Mouse (Mus musculus) limb, embryonic 12.5 days (tissue): ENCODE results near the gene Atxn10. TPM values are rescaled to one million over a fixed set of nuclear protein-coding genes. Genes with fewer than 3 reads are reported as not detected.
"Not testable (repeated sequence)": the region's sequence is repeated elsewhere in the genome, so short reads cannot be mapped to it uniquely, and the experiment has no call there.

Experiments
- ATAC-seq: fragments of 200-750 bp; cut with Nextera tagmentation; 2 replicates; pipeline ENCODE4 v1.8.0; 2017; ENCODE audit warnings: low read depth, moderate TSS enrichment; ENCODE audit not compliant: insufficient number of reproducible peaks, insufficient read depth, low FRiP score, low TSS enrichment
- H3K27ac ChIP-seq: fragments of 300-500 bp; sonication (generic); 2 replicates; pipeline ENCODE4 v1.5.1; 2016; ENCODE audit warnings: mild to moderate bottlenecking, moderate library complexity
- H3K27me3 ChIP-seq: fragments of 300-500 bp; sonication (generic); 2 replicates; pipeline ENCODE4 v1.6.1; 2016; ENCODE audit warnings: mild to moderate bottlenecking, moderate library complexity
- H3K36me3 ChIP-seq: fragments of 300-500 bp; sonication (generic); 2 replicates; pipeline ENCODE4 v1.6.1; 2016; ENCODE audit warnings: mild to moderate bottlenecking, moderate library complexity
- H3K4me1 ChIP-seq: fragments of 300-500 bp; sonication (generic); replicated peaks from 2 replicates; pipeline ENCODE4 v1.6.1; 2016
- H3K4me2 ChIP-seq: fragments of 300-500 bp; sonication (generic); 2 replicates; pipeline ENCODE4 v1.6.1; 2016; ENCODE audit warnings: mild to moderate bottlenecking, moderate library complexity
- H3K4me3 ChIP-seq: fragments of 300-500 bp; sonication (generic); replicated peaks from 2 replicates; pipeline ENCODE4 v1.5.1; 2016; ENCODE audit warnings: mild to moderate bottlenecking
- H3K9ac ChIP-seq: fragments of 300-500 bp; sonication (generic); replicated peaks from 2 replicates; pipeline ENCODE4 v1.6.1; 2016; ENCODE audit warnings: mild to moderate bottlenecking, moderate library complexity
- H3K9me3 ChIP-seq: fragments of 300-500 bp; sonication (generic); 2 replicates; pipeline ENCODE4 v1.6.1; 2016; ENCODE audit warnings: mild to moderate bottlenecking, moderate library complexity
- WGBS: fragments of 180-500 bp; shearing (Covaris S2); methylation state at CpG from one replicate; pipeline ENCODE4 v1.1.7; 2016; 5-methylcytosine and 5-hydroxymethylcytosine counted together
- polyA plus RNA-seq: library from polyadenylated mRNA; unstranded; fragments of >200 nt; fragmentation: Nextera tagmentation; extraction: Ambion mirVana; gene quantifications from 2 replicates; pipeline ENCODE4 v1.2.1, GENCODE M21; 2016

Atxn10 gene
- polyA plus RNA-seq, 1 experiment from 2014 or later = 320 TPM

DNA sequence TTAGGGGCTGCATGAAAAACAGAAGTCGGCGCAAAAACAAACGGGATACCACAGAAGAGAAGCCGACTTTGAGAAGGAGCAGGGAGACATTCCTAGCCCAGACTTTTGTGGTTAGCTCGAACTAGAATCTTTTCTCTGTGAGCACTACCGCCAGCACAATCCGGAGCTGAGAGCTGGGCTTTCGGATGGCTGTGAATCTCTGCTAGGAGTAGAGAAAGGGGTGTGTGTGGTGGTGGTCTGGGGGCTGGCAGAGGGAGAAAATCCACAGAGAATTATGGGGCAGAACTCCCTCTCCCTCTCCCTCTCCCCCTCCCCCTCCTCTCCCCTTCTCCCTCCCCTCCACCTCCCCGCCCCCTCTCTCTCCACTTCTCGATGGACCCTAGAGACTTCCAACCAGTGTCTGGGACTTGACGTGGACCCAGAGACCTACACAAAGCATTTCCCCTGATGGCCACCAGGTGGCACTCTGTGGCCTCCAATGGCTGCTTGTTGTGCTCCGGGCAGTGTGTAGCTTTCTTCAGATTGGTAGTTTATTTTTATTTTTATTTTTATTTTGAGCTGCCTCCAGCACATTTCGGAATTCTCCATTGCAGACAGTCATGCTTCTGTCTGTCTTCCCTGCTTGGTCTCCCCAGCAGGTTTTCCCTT is 20.5 kb upstream of the Atxn10 start:
- WGBS = 45% methylated on average over 11 of the region's 13 CpGs
- no peaks in the 10 kb centered on the region for H3K9me3 ChIP-seq
- no peaks in the 10 kb centered on the region for H3K4me1 ChIP-seq
- peaks cover 20% of the 10 kb centered on the region for H3K27me3 ChIP-seq
- no peak overlapping the region for H3K4me2 ChIP-seq
- H3K36me3 ChIP-seq = no peaks in the 10 kb centered on the region
- H3K9ac ChIP-seq = no peak overlapping the region
- H3K4me3 ChIP-seq = no peak overlapping the region
- H3K27ac ChIP-seq = no peak overlapping the region
- peak; percentile 42; the same call in 1 of the 2 replicates for ATAC-seq

DNA sequence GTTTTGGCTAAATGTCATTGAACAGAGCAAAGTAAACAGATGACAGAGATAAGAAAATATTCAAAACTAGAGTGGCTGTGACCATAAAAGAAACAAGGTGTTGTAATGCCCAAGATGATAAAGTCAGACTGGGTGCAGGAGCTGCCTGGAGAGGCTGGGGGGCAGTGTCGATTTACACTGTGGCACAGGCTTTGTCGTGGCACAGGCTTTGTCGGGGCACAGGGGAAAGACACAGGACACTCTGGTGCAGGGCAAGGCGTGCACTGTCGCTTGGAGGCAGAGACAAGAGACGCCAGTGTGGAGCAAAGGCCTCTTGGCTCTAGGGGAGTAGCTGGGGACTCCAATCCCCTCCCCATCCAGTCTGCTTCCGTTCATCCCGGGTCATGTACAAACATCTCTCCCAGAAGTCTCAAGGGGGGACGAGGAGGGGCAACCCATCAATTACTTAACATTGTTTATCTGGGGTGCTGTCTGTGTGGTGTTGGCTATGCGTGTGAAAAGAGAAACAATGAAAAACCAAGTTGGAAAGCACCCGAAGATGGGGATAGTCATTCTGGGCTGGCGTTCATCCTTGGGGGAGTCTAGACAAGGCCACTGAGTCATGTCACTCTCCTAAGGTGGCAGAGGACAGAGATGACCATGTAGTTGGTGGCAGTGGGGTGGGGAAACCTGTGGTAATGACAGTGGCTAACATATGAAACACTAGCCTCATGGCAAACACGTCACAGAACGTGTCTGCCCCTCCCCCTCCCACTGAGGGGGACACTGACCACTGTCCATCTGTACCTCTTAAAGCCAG is 19.5 kb upstream of the Atxn10 start:
- Histone ChIP-seq H3K27me3 (peaks cover 20% of the 10 kb centered on the region), H3K9me3 (no peaks in the 10 kb centered on the region), H3K4me2 (no peak overlapping the region), H3K27ac (no peak overlapping the region), H3K4me1 (no peaks in the 10 kb centered on the region), H3K4me3 (no peak overlapping the region), H3K9ac (no peak overlapping the region), H3K36me3 (no peaks in the 10 kb centered on the region)
- WGBS = 58% methylated on average over 14 of the region's 14 CpGs
- no peak for ATAC-seq

DNA sequence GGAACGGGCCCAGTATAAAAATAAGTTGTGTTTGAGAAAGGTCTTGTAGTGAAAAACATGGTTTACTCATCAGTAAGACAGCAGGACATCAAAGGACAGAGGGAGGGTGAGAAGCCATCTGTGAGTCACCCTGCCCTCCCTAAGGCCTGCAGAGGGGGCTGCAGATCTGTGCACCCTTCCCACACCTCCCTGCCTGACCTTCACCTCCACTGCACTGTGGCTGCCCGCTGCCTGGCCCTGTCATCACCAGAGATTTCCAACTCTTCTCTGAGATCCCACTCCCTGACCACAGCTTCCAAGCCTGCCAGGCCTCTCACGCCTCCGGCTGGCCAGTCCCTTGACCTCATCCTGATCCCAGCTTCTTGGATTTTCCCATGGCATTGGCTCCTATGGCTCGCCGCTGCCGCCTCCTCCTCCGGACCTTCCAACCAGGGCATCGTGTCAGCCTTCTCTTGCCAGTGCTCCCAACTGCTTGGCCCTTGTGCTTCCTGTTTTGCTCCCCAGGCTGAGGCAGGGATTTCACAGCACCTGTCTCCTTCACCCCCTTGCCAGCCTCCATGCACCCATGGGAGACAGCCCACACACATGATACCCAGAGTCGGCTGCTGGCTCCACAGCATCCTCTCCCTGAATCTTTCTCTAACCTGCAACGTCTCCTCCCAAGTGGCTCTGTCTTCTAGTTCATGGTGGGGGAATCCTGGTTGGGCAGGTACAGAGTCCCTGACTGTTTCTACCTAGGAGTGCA is 15.9 kb upstream of the Atxn10 start:
- H3K9me3 ChIP-seq = no peaks in the 10 kb centered on the region
- no peak for ATAC-seq
- H3K4me2 ChIP-seq = no peak overlapping the region
- H3K27me3 ChIP-seq = peaks cover 14% of the 10 kb centered on the region
- WGBS = 71% methylated on average over 11 of the region's 11 CpGs
- no peak overlapping the region for H3K27ac ChIP-seq
- no peaks in the 10 kb centered on the region for H3K36me3 ChIP-seq
- H3K4me1 ChIP-seq = no peaks in the 10 kb centered on the region
- H3K9ac ChIP-seq = no peak overlapping the region
- no peak overlapping the region for H3K4me3 ChIP-seq

DNA sequence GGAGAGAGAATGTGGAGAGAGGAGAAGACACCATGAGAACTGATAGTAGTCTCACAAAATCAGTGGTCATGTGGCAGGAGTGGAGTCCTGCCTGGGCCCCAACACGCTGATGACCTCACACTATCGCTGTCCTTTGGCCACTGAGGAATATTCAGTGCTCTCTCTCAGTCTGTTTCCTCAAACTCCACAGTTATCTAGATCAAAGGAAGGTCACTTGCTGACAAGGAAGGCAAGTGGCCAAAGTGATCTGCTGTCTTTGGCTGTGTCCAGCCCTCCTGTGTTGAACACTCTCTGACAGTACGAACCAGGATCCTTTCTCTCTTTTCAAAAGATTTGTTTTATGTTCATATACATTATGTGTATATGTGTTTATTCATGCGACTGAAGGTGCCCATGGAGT is 12.8 kb upstream of the Atxn10 start:
- H3K36me3 ChIP-seq = no peaks in the 10 kb centered on the region
- no peak for ATAC-seq
- no peak overlapping the region for H3K27ac ChIP-seq
- H3K4me2 ChIP-seq = no peak overlapping the region
- H3K4me1 ChIP-seq = 0 out of 2 replicates have a peak, but pooled peaks cover 4% of the 10 kb centered on the region
- H3K9ac ChIP-seq = no peak overlapping the region
- no peaks in the 10 kb centered on the region for H3K27me3 ChIP-seq
- H3K9me3 ChIP-seq = no peaks in the 10 kb centered on the region
- no peak overlapping the region for H3K4me3 ChIP-seq
- WGBS = 92% methylated on average over 4 of the region's 4 CpGs

DNA sequence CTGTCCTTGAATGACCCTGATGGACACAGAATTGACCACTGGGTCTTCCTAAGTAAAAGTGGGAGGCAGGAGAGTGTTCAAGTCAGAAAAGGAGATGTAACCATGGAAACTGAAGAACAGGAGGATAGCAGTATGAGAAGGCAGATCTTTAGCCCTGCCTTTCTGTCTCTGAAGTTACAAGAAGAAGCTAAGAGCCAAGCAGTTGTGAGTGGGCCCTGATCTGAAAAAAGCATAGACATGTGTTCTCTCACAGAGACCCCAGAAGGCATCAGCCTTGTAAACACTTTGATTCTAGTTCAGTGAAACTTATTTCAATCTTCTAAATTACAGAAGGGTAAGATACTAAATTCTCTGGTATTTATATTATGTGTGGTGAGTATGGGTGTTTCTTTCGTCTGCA is 11.6 kb upstream of the Atxn10 start:
- H3K27ac ChIP-seq = no peak overlapping the region
- 97% methylated on average over 1 of the region's 1 CpGs for WGBS
- H3K27me3 ChIP-seq = no peaks in the 10 kb centered on the region
- no peaks in the 10 kb centered on the region for H3K36me3 ChIP-seq
- 0 out of 2 replicates have a peak, but pooled peaks cover 4% of the 10 kb centered on the region for H3K4me1 ChIP-seq
- H3K9me3 ChIP-seq = no peaks in the 10 kb centered on the region
- no peak overlapping the region for H3K4me3 ChIP-seq
- ATAC-seq = no peak
- H3K4me2 ChIP-seq = no peak overlapping the region
- no peak overlapping the region for H3K9ac ChIP-seq

DNA sequence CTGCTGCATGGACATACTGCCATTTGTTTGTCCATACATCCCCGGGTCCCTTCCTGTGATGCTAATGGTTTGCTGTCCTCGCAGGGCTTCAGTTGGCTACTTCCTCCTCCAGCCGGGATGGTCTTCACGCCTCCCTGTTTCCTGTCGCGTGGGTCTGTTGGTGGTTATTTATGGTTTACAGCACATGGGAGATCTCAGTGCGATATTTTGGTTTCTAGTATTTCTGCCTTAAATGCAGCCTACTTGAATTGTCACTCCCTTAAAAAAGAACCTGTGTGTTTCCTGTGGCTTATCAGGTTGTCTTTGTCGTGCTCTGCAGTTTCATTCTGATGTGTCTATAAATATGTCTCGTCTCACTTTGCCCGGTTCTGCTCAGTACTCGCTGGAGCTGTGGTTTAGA is 8.2 kb upstream of the Atxn10 start:
- Histone ChIP-seq H3K4me1 (0 out of 2 replicates have a peak, but pooled peaks cover 4% of the 10 kb centered on the region), H3K36me3 (no peaks in the 10 kb centered on the region), H3K9me3 (no peaks in the 10 kb centered on the region), H3K27me3 (no peaks in the 10 kb centered on the region), H3K9ac (no peak overlapping the region), H3K4me3 (no peak overlapping the region), H3K4me2 (no peak overlapping the region), H3K27ac (no peak overlapping the region)
- ATAC-seq = no peak
- 53% methylated on average over 11 of the region's 11 CpGs for WGBS

DNA sequence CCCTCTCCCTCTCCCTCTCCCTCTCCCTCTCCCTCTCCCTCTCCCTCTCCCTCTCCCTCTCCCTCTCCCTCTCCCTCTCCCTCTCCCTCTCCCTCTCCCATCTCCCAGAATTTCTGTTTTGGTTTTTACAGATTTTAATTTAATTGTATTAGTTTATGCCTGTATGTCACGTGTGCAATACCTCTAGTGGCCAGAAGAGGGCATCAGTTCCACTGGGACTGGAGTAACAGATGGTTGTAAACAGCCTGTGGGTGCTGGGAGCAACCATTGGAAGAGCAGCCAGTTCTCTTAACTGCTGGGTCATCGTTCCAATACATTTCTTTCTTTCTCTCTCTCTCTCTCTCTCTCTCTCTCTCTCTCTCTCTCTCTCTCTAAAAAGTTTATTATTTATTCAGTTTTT is 7.6 kb upstream of the Atxn10 start:
- not testable (repeated sequence) for ATAC-seq

DNA sequence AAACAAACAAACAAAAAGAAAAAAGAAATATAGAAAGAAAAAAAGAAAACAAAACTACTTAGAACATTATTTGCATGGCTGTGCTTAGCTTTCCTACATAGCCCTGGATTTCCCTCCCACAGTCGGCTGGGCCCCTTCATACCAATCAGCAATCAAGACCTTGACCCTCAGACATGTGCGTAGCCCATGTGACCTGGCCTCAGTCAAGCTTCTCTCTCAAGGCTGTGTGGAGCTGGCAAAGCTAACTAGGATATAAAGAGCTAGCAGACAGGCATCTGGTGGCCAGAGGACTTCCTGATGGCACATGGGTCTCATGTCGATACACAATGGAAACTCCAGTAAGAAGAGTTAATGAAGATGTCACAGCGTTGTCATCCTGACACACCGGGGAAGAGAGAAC is 6.9 kb upstream of the Atxn10 start:
- 0 out of 2 replicates have a peak, but pooled peaks cover 4% of the 10 kb centered on the region for H3K4me1 ChIP-seq
- H3K4me3 ChIP-seq = no peak overlapping the region
- WGBS = 85% methylated on average over 5 of the region's 5 CpGs
- no peaks in the 10 kb centered on the region for H3K36me3 ChIP-seq
- H3K27ac ChIP-seq = no peak overlapping the region
- no peaks in the 10 kb centered on the region for H3K9me3 ChIP-seq
- no peak for ATAC-seq
- H3K9ac ChIP-seq = no peak overlapping the region
- H3K27me3 ChIP-seq = no peaks in the 10 kb centered on the region
- H3K4me2 ChIP-seq = no peak overlapping the region

More for the DNA sequence above, 7.6 kb upstream of the Atxn10 start:
- H3K27ac ChIP-seq, H3K4me1 ChIP-seq, H3K36me3 ChIP-seq, H3K27me3 ChIP-seq, H3K4me3 ChIP-seq, H3K9ac ChIP-seq, H3K4me2 ChIP-seq, H3K9me3 ChIP-seq: not testable (repeated sequence)
- WGBS = 81% methylated on average over 2 of the region's 2 CpGs

DNA sequence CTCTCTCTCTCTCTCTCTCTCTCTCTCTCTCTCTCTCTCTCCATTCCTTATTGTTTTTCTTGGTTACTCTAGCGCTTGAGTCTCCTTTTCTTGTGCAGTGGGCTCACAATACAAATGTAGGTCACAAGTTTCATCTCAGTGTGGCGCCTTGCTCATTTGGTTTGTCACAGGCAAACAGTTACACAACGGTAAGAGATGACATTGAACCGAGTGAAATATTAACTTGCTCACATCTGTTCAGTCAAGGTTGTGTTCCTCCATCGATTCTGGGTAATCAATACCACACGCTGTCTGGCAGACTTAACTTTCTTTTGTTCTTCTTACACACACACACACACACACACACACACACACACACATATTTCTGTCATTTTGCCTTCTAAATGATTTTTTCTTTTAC is 6.0 kb upstream of the Atxn10 start:
- ATAC-seq = no peak
- Histone ChIP-seq H3K27ac (no peak overlapping the region), H3K4me3 (no peak overlapping the region), H3K27me3 (no peaks in the 10 kb centered on the region), H3K9ac (no peak overlapping the region), H3K4me1 (0 out of 2 replicates have a peak, but pooled peaks cover 4% of the 10 kb centered on the region), H3K4me2 (no peak overlapping the region), H3K36me3 (no peaks in the 10 kb centered on the region), H3K9me3 (no peaks in the 10 kb centered on the region)
- WGBS = 68% methylated on average over 6 of the region's 6 CpGs

DNA sequence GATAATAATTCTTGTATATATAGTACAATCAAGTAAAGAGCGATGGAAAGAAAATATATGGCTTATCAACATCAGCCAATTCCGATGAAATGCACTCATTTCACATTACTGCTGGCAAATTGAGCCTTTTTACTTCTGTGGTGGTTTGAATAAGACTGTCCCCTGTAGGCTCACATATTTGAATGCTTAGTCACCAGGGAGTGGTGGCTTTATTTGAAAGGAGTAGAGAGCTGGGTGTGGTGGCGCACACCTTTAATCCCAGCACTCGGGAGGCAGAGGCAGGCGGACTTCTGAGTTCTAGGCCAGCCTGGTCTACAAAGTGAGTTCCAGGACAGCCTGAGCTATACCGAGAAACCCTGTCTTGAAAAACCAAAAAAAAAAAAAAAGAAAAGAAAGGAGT is 2.5 kb upstream of the Atxn10 start:
- ATAC-seq, H3K9ac ChIP-seq, H3K27ac ChIP-seq, H3K27me3 ChIP-seq, H3K4me2 ChIP-seq, H3K36me3 ChIP-seq, H3K9me3 ChIP-seq, H3K4me3 ChIP-seq: not testable (repeated sequence)
- 89% methylated on average over 6 of the region's 6 CpGs for WGBS
- H3K4me1 ChIP-seq = peaks cover 12% of the 10 kb centered on the region

DNA sequence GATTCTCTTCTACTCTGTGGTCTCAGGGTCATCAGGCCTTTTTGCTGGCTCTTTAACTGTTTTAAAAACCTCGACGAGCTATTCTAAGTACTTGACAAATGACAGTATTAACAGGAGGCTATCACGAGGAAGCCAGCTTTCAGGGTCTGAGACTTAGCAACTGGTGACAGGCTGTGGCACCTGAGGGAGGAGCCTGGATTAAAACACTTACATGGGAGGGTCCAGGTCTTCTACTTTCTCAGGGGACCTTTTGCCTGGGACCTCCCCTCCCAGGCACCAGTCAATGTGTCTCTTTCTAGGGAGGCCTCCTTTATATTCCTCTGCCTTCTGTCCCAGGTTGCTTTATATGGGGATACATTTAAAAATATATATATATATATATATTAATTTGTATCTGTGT is 1.8 kb upstream of the Atxn10 start:
- Histone ChIP-seq H3K36me3 (no peaks in the 10 kb centered on the region), H3K4me2 (no peak overlapping the region), H3K27ac (no peak overlapping the region), H3K4me3 (no peak overlapping the region), H3K27me3 (no peaks in the 10 kb centered on the region), H3K9ac (no peak overlapping the region), H3K9me3 (no peaks in the 10 kb centered on the region), H3K4me1 (peaks cover 12% of the 10 kb centered on the region)
- 66% methylated on average over 3 of the region's 3 CpGs for WGBS
- no peak for ATAC-seq
